Mouse (Mus musculus) forebrain, embryonic 13.5 days (tissue): ENCODE measurements around the gene Nthl1. TPM values are rescaled to one million over a fixed set of nuclear protein-coding genes. Genes with fewer than 3 reads are reported as not detected.

Experiments used
- ATAC-seq: fragments of 200-750 bp; cut with Nextera tagmentation; 2 replicates; pipeline ENCODE4 v1.8.0; 2017
- H3K27ac ChIP-seq: fragments of 300-500 bp; sonication (generic); 2 replicates; pipeline ENCODE4 v1.5.1; 2015; ENCODE audit warnings: inconsistent platforms, mild to moderate bottlenecking, moderate library complexity
- H3K27me3 ChIP-seq: fragments of 300-500 bp; sonication (generic); 2 replicates; pipeline ENCODE4 v1.6.1; 2015; ENCODE audit warnings: mild to moderate bottlenecking, inconsistent platforms
- H3K36me3 ChIP-seq: fragments of 300-500 bp; sonication (generic); 2 replicates; pipeline ENCODE4 v1.6.1; 2015; ENCODE audit warnings: mild to moderate bottlenecking, inconsistent platforms; ENCODE audit not compliant: poor library complexity, severe bottlenecking
- H3K4me1 ChIP-seq: fragments of 300-500 bp; sonication (generic); 2 replicates; pipeline ENCODE4 v1.6.1; 2015; ENCODE audit warnings: inconsistent platforms
- H3K4me2 ChIP-seq: fragments of 300-500 bp; sonication (generic); 2 replicates; pipeline ENCODE4 v1.6.1; 2015; ENCODE audit warnings: inconsistent platforms, mild to moderate bottlenecking, moderate library complexity
- H3K4me3 ChIP-seq: fragments of 300-500 bp; sonication (generic); 2 replicates; pipeline ENCODE4 v1.5.1; 2015; ENCODE audit warnings: mild to moderate bottlenecking, inconsistent platforms
- H3K9ac ChIP-seq: fragments of 300-500 bp; sonication (generic); 2 replicates; pipeline ENCODE4 v1.6.1; 2015; ENCODE audit warnings: mild to moderate bottlenecking, inconsistent platforms
- H3K9me3 ChIP-seq: fragments of 300-500 bp; sonication (generic); replicated peaks from 2 replicates; pipeline ENCODE4 v1.6.1; 2016; ENCODE audit warnings: inconsistent platforms
- WGBS: fragments of 180-500 bp; shearing (Covaris S2); methylation state at CpG from one replicate; pipeline ENCODE4 v1.1.7; 2015; 5-methylcytosine and 5-hydroxymethylcytosine counted together
- polyA plus RNA-seq: library from polyadenylated mRNA; unstranded; fragments of >200 nt; fragmentation: Nextera tagmentation; extraction: Ambion mirVana; gene quantifications from 2 replicates; pipeline ENCODE4 v1.2.1, GENCODE M21; 2015

The Nthl1 gene
- polyA plus RNA-seq, 1 experiment from 2014 or later: 13.8 TPM

GRCm38 (mm10) chr17:24596471-24597183 is 35.9 kb upstream of the Nthl1 start:
- no peak overlapping the region for H3K4me3 ChIP-seq
- no peaks in the 10 kb centered on the region for H3K4me1 ChIP-seq
- 92% methylated on average over 19 of the region's 19 CpGs for WGBS
- ATAC-seq: no peak
- H3K9me3 ChIP-seq: no peaks in the 10 kb centered on the region
- H3K27ac ChIP-seq: no peak overlapping the region
- H3K4me2 ChIP-seq: no peak overlapping the region
- H3K9ac ChIP-seq: no peak overlapping the region
- no peaks in the 10 kb centered on the region for H3K27me3 ChIP-seq
- H3K36me3 ChIP-seq: peaks cover 99% of the 10 kb centered on the region

DNA sequence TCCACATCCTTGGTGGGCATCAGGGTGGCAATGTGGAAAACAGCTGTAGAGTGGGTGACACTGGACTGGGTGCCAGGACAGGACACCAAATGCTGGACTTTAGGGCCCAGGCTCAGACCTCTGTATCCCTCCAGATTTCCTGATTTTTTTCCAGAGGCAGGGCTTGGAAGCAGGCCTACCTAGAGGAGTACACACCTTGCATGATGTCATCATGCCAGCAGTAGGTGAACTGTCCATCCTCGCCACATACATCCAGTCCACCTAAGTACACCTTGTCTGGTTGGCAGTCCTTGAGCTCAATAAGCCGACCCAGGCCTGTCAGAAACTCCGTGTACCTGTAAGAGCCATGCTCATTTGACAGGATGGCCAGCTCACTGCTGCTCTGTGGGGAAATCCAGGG is 34.5 kb upstream of the Nthl1 start:
- no peaks in the 10 kb centered on the region for H3K27me3 ChIP-seq
- 93% methylated on average over 3 of the region's 3 CpGs for WGBS
- H3K27ac ChIP-seq: no peak overlapping the region
- no peak overlapping the region for H3K4me3 ChIP-seq
- no peaks in the 10 kb centered on the region for H3K4me1 ChIP-seq
- ATAC-seq: no peak
- peaks cover 100% of the 10 kb centered on the region for H3K36me3 ChIP-seq
- no peak overlapping the region for H3K4me2 ChIP-seq
- no peaks in the 10 kb centered on the region for H3K9me3 ChIP-seq
- no peak overlapping the region for H3K9ac ChIP-seq

- Histone ChIP-seq H3K27me3 (no peaks in the 10 kb centered on the region), H3K4me1 (no peaks in the 10 kb centered on the region), H3K27ac (no peak overlapping the region), H3K4me2 (no peak overlapping the region), H3K9me3 (no peaks in the 10 kb centered on the region), H3K9ac (no peak overlapping the region), H3K4me3 (no peak overlapping the region), H3K36me3 (peaks cover 100% of the 10 kb centered on the region)
- WGBS: 91% methylated on average over 4 of the region's 4 CpGs
- ATAC-seq: no peak
These were observed 32.0 kb upstream of the Nthl1 start for GRCm38 (mm10) chr17:24600502-24600901.

DNA sequence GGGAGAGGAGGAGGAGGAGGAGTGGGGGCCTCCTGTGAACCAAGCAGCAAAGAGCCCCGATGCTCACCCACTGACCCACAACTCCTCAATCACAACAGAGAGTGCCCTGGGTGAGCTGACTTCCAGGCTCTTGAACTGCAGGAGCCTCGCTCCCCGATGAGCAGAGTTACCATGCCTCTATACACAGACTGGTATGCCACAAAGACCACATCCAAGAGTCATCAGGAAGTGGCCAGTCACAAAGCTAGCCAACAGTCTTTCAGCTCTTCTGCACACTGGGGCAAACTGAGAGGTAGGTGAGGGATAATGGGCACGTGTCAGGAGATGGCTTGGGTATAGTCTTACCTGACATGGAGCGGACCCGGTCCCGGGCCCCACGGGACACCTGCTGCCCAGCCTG is 28.5 kb upstream of the Nthl1 start:
- Histone ChIP-seq H3K36me3 (peaks cover 100% of the 10 kb centered on the region), H3K9ac (no peak overlapping the region), H3K4me3 (no peak overlapping the region), H3K27me3 (no peaks in the 10 kb centered on the region), H3K4me1 (no peaks in the 10 kb centered on the region), H3K9me3 (no peaks in the 10 kb centered on the region), H3K27ac (no peak overlapping the region), H3K4me2 (no peak overlapping the region)
- 90% methylated on average over 8 of the region's 8 CpGs for WGBS
- no peak for ATAC-seq

DNA sequence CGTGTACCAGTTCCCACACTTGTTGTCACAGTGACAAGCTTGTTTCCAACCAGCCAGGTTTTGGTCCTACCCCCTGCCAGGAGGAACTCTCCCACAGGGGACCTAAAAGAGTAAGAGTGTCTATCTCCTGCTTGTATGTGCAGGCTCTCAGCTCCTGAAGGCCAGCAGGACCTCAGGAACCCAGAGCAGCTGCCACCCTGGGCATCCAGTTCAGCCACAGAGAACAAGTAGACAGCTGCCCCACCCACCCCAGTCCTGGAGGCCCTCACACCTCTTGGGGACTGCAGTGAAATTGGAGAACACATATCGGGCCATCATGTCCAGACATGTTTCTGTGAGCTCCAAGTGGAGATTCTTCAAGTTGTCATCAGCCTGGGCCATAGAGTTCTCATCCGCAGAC is 27.9 kb upstream of the Nthl1 start:
- H3K36me3 ChIP-seq: peaks cover 98% of the 10 kb centered on the region
- 96% methylated on average over 3 of the region's 3 CpGs for WGBS

GRCm38 (mm10) chr17:24608370-24608769 is 24.1 kb upstream of the Nthl1 start:
- H3K36me3 ChIP-seq: peaks cover 80% of the 10 kb centered on the region
- no peak overlapping the region for H3K9ac ChIP-seq
- no peaks in the 10 kb centered on the region for H3K9me3 ChIP-seq
- ATAC-seq: no peak
- H3K4me3 ChIP-seq: no peak overlapping the region
- no peaks in the 10 kb centered on the region for H3K27me3 ChIP-seq
- no peak overlapping the region for H3K4me2 ChIP-seq
- no peak overlapping the region for H3K27ac ChIP-seq
- 93% methylated on average over 4 of the region's 4 CpGs for WGBS
- H3K4me1 ChIP-seq: no peaks in the 10 kb centered on the region

More for the DNA sequence above, 27.9 kb upstream of the Nthl1 start:
- Histone ChIP-seq H3K4me3 (no peak overlapping the region), H3K9me3 (no peaks in the 10 kb centered on the region), H3K4me1 (no peaks in the 10 kb centered on the region), H3K9ac (no peak overlapping the region), H3K27me3 (no peaks in the 10 kb centered on the region), H3K4me2 (no peak overlapping the region), H3K27ac (no peak overlapping the region)
- no peak for ATAC-seq

GRCm38 (mm10) chr17:24608874-24609273 is 23.6 kb upstream of the Nthl1 start:
- WGBS: 90% methylated on average over 8 of the region's 8 CpGs
- no peak overlapping the region for H3K4me3 ChIP-seq
- ATAC-seq: no peak
- H3K9ac ChIP-seq: no peak overlapping the region
- H3K27ac ChIP-seq: no peak overlapping the region
- no peaks in the 10 kb centered on the region for H3K4me1 ChIP-seq
- no peaks in the 10 kb centered on the region for H3K27me3 ChIP-seq
- peaks cover 80% of the 10 kb centered on the region for H3K36me3 ChIP-seq
- no peaks in the 10 kb centered on the region for H3K9me3 ChIP-seq
- H3K4me2 ChIP-seq: no peak overlapping the region

- no peak overlapping the region for H3K4me3 ChIP-seq
- H3K27me3 ChIP-seq: no peaks in the 10 kb centered on the region
- no peak overlapping the region for H3K27ac ChIP-seq
- ATAC-seq: no peak
- 92% methylated on average over 2 of the region's 2 CpGs for WGBS
- H3K9me3 ChIP-seq: no peaks in the 10 kb centered on the region
- no peak overlapping the region for H3K4me2 ChIP-seq
- H3K4me1 ChIP-seq: no peaks in the 10 kb centered on the region
- no peak overlapping the region for H3K9ac ChIP-seq
- peaks cover 80% of the 10 kb centered on the region for H3K36me3 ChIP-seq
These were observed 21.8 kb upstream of the Nthl1 start for GRCm38 (mm10) chr17:24610711-24611110.

DNA sequence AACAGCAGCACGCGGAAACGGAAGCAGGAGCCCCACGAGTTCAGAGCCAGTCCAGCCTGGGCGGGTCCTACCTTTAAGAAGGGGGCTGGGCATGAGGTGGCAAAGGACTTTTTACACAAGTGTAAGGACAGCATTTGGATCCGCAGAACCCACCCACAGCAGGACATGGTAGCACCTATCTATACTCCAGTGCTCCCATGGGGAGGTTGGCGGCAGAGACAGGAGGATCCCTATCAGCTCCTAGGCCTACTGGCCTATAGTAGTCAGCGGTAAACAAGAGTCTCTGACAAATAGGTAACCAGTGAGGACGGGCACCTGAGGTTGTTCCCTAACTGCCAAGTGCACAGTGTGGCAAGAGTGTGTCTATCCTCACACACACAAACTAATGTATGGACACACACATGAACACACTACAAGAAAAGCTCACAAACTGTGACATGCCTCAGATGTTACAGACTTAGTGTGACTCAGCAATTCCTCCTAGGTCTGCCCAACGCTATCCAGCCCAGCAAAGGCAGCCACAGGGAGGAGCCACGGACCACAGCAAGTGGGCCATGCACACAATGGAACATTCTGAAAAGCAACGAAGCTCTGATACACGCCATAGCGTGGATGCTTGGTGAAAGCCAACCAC is 14.8 kb upstream of the Nthl1 start:
- H3K27ac ChIP-seq: no peak overlapping the region
- no peaks in the 10 kb centered on the region for H3K9me3 ChIP-seq
- H3K4me3 ChIP-seq: no peak overlapping the region
- peaks cover 94% of the 10 kb centered on the region for H3K36me3 ChIP-seq
- no peak for ATAC-seq
- H3K9ac ChIP-seq: no peak overlapping the region
- H3K4me1 ChIP-seq: no peaks in the 10 kb centered on the region
- H3K27me3 ChIP-seq: no peaks in the 10 kb centered on the region
- no peak overlapping the region for H3K4me2 ChIP-seq
- WGBS: 88% methylated on average over 14 of the region's 14 CpGs

- no peaks in the 10 kb centered on the region for H3K9me3 ChIP-seq
- no peak overlapping the region for H3K27ac ChIP-seq
- no peak overlapping the region for H3K9ac ChIP-seq
- WGBS: 94% methylated on average over 8 of the region's 8 CpGs
- no peak for ATAC-seq
- H3K4me2 ChIP-seq: no peak overlapping the region
- no peaks in the 10 kb centered on the region for H3K27me3 ChIP-seq
- H3K4me1 ChIP-seq: no peaks in the 10 kb centered on the region
- H3K36me3 ChIP-seq: peaks cover 99% of the 10 kb centered on the region
- H3K4me3 ChIP-seq: no peak overlapping the region
These were observed 7.0 kb upstream of the Nthl1 start for GRCm38 (mm10) chr17:24625472-24625871.

GRCm38 (mm10) chr17:24628646-24629045 is 3.8 kb upstream of the Nthl1 start:
- Histone ChIP-seq H3K4me2 (no peak overlapping the region), H3K4me3 (no peak overlapping the region), H3K27ac (no peak overlapping the region), H3K4me1 (peaks cover 18% of the 10 kb centered on the region), H3K9me3 (no peaks in the 10 kb centered on the region), H3K9ac (no peak overlapping the region), H3K36me3 (peaks cover 73% of the 10 kb centered on the region), H3K27me3 (no peaks in the 10 kb centered on the region)
- no peak for ATAC-seq
- WGBS: 48% methylated on average over 5 of the region's 5 CpGs

DNA sequence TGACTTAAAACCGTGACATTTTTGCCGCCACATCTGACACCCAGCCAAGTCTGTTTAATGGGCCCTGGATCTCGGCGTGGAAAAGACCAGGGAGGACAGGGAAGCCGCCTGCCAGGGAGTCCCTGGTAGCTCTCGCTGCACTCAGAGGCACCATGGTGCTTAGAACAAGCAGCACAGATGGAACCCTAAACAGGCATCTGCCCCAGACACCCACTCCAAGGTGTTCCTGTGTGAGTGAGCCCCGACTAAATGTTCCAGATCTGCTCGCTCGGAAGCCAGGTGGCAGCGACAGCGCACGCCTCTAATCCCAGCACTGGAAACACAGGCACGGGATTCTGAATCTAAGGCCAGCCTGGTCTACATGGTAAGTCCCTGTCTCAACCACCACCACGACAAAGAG is 2.4 kb upstream of the Nthl1 start:
- no peak for ATAC-seq
- H3K27me3 ChIP-seq: no peaks in the 10 kb centered on the region
- WGBS: 89% methylated on average over 14 of the region's 14 CpGs
- no peak overlapping the region for H3K4me2 ChIP-seq
- peaks cover 58% of the 10 kb centered on the region for H3K36me3 ChIP-seq
- H3K9ac ChIP-seq: no peak overlapping the region
- peaks cover 18% of the 10 kb centered on the region for H3K4me1 ChIP-seq
- H3K9me3 ChIP-seq: no peaks in the 10 kb centered on the region
- no peak overlapping the region for H3K27ac ChIP-seq
- H3K4me3 ChIP-seq: no peak overlapping the region
